Mouse (Mus musculus): ENCODE results near the gene Gm28053. TPM values are rescaled to one million over a fixed set of nuclear protein-coding genes. Genes with fewer than 3 reads are reported as not detected.

The Gm28053 gene
- polyA plus RNA-seq (2012), result not detected in 2 replicates

DNA sequence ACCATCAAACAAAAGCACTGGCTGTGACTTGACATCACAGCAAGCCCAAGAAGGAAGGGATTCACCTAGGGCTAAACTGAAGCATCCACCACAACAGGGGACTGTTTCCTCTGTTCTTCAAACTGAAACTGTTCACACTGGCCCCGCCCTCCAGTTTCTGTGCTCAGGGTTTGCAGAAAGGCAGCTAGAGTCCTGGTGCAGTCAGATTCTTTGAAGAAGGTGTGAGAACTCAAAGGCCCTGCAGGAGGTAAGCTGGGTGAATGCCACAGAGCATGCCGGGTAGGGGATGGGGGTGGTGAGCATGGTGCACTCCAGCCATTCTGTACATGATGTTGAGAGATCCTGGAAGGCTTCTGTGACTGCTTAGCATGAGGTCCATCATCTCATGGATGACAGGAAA lies at the start of gene Gm28053, which contains the start of gene Gimap7:
TSS of gene Gm28053 (plus strand) at position 153 of the 400 bp plus-strand sequence.
TSS of gene Gimap7 (plus strand) at position 167 of the 400 bp plus-strand sequence.
- Histone ChIP-seq H3K4me3 (replicated peaks) (no peak within 1 kb of the TSS), H3K27me3 (ENCODE audit: control insufficient read depth) (no peaks in the 10 kb centered on the region), H3K36me3 (ENCODE audit: control insufficient read depth) (no peaks in the 10 kb centered on the region), H3K4me1 (ENCODE audit: control insufficient read depth) (no peaks in the 10 kb centered on the region), H3K9me3 (ENCODE audit: control insufficient read depth, low read length) (no peaks in the 10 kb centered on the region)
- TF ChIP-seq GATA1 (IDR thresholded peaks at IDR 0.05; ENCODE audit: low read length), result no peak
- no peak for TF ChIP-seq TAL1 (IDR thresholded peaks at IDR 0.05; ENCODE audit: low read length)

DNA sequence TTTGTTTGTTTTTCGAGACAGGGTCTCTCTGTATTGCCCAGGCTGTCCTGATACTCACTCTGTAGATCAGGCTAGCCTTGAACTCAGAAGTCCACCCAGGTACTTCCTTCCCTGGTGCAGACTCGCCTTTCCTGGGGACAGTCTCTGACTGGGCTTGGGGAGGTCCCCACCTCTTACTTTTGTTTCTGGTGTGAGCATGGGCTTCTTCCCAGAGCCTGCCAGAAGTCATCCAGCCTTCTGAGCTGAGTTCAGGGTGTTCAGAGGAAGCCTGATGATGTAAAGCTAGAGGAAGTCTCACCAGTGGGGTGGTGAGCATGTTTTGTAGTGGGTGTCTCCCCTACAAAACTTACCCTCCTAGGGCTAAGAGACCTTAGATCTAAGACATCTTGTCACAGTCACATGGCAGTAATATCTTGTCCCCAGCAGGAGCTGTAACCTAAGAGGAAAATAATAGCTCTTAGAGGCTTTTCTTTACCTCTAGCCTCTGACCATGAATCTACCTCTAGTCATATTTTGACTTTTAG lies 48.9 kb upstream of the Gm28053 start:
- no peaks in the 10 kb centered on the region for H3K9me3 ChIP-seq (ENCODE audit: control insufficient read depth, low read length)
- H3K4me3 ChIP-seq (replicated peaks), result no peak overlapping the region
- no peaks in the 10 kb centered on the region for H3K27me3 ChIP-seq (ENCODE audit: control insufficient read depth)
- no peaks in the 10 kb centered on the region for H3K36me3 ChIP-seq (ENCODE audit: control insufficient read depth)
- no peaks in the 10 kb centered on the region for H3K4me1 ChIP-seq (ENCODE audit: control insufficient read depth)
- no peak for TF ChIP-seq TAL1 (IDR thresholded peaks at IDR 0.05; ENCODE audit: low read length)
- TF ChIP-seq GATA1 (IDR thresholded peaks at IDR 0.05; ENCODE audit: low read length), result no peak

DNA sequence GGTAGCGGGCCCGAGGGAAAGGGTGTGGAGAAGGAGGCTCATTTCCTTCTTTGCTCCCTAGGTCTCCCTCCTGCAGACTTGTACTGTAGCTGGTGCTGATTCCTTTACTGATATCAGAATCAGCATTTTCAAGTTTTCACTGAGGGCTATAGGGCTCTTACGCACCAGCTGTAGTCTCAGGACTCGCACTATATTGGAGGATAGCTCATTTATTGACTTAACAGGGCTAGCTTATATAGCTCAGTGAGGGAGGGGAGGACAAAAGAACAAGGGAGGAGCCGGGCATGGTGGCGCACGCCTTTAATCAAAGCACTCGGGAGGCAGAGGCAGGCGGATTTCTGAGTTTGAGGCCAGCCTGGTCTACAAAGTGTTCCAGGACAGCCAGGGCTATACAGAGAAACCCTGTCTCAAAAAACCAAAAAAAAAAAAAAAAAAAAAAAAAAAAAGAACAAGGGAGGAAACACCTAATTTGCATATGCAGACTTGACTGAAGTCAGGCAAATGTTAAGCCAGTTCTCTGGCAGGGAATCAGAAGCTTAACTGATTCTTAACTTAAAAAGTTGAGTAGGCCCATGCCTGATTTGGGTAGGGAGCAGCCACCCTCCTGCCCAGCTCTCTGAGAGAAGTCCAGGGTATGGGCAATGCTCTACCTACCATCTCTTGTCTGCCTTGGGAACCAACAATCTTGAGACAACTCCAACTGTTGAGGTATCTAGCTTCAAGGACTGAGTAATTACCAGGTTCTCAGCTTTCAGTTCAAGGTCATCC lies 43.9 kb upstream of the Gm28053 start:
- Histone ChIP-seq H3K4me1 (ENCODE audit: control insufficient read depth) (peaks cover 13% of the 10 kb centered on the region), H3K27me3 (ENCODE audit: control insufficient read depth) (no peaks in the 10 kb centered on the region), H3K4me3 (replicated peaks) (no peak overlapping the region), H3K36me3 (ENCODE audit: control insufficient read depth) (no peaks in the 10 kb centered on the region; the same call in 1 of the 2 replicates), H3K9me3 (ENCODE audit: control insufficient read depth, low read length) (no peaks in the 10 kb centered on the region)
- TF ChIP-seq TAL1 (IDR thresholded peaks at IDR 0.05; ENCODE audit: low read length), result no peak
- no peak for TF ChIP-seq GATA1 (IDR thresholded peaks at IDR 0.05; ENCODE audit: low read length)

DNA sequence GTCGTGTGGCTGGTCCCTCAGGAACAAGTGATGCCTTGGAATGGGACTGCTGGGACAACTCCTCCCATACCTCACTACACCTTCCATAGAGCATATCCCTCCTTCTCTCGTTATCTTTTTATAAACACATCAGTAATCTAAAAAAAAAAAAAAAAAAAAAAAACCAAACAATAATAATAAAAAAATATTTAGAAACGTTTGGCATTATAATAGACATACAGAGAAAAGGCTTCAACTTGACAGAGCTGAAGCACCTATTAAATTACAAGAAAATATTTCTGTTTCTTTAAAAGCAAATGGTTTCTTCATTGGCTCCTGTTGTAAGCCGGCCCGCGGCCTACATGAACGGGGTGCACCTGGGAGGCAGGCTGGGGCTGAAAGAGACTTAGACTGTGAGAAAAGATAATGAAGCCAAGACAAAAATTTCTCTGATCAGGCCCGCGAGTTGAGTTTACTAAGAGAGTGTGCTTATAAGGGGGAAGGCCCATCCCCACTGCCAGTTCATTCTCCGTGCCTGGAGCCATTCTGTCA lies 42.9 kb upstream of the Gm28053 start:
- no peaks in the 10 kb centered on the region; the same call in 1 of the 2 replicates for H3K36me3 ChIP-seq (ENCODE audit: control insufficient read depth)
- H3K27me3 ChIP-seq (ENCODE audit: control insufficient read depth), result no peaks in the 10 kb centered on the region
- H3K4me3 ChIP-seq (replicated peaks), result peak overlapping the region; percentile 58
- peaks cover 13% of the 10 kb centered on the region for H3K4me1 ChIP-seq (ENCODE audit: control insufficient read depth)
- TF ChIP-seq TAL1 (IDR thresholded peaks at IDR 0.05; ENCODE audit: low read length), result no peak
- TF ChIP-seq GATA1 (IDR thresholded peaks at IDR 0.05; ENCODE audit: low read length), result no peak
- H3K9me3 ChIP-seq (ENCODE audit: control insufficient read depth, low read length), result no peaks in the 10 kb centered on the region

DNA sequence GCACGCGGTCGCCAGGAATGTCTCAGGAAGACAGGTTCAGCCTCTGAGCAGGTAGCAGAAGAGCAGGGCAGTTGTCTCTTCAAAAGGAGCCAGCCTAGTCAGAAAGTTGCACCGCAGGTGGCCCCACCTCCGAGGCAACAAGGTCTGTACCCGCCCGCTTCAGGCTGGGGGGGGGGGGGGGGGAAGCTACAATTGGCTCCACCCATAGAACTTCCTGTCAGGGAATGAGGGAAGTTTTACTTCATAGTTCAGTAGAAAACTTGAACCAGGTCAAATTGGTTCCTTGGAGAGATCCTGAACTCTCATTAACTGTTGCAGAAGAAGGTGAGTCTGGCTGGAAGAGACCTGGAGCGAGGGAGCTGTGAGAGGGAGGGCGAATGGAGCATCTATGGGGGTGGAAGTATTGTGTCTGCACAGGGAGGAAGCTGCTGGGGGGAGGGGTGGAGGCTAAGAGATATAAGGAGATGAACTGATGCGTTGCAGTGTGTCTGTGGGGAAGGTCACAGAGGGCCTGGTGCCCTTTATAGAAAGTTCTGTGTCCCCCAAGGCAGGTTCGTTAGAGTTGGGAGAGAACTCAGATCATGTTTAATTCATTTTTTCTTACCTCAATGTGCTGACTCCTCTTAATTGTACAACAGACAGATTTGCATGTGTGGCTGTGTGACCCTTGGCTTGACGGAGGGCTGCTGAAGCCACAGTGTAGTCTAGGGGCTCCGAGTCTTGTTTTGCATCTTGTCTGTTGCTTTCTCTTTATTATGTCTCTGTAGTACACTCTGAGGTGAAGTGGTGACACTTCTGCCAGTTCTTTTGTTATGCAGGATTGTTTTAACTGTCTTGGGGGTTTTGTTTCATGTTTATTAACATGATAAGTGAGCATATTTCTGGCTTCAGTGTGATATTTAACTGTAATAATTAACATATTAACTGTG lies 42.2 kb upstream of the Gm28053 start, which contains the start of gene Gimap9:
TSS of gene Gimap9 (plus strand) at position 199 of the 929 bp plus-strand sequence.
- no peaks in the 10 kb centered on the region for H3K9me3 ChIP-seq (ENCODE audit: control insufficient read depth, low read length)
- peaks cover 13% of the 10 kb centered on the region for H3K4me1 ChIP-seq (ENCODE audit: control insufficient read depth)
- no peak for TF ChIP-seq TAL1 (IDR thresholded peaks at IDR 0.05; ENCODE audit: low read length)
- no peak for TF ChIP-seq GATA1 (IDR thresholded peaks at IDR 0.05; ENCODE audit: low read length)
- peak within 1 kb of the TSS; percentile 58 for H3K4me3 ChIP-seq (replicated peaks)
- H3K27me3 ChIP-seq (ENCODE audit: control insufficient read depth), result no peaks in the 10 kb centered on the region
- H3K36me3 ChIP-seq (ENCODE audit: control insufficient read depth), result no peaks in the 10 kb centered on the region; the same call in 1 of the 2 replicates

DNA sequence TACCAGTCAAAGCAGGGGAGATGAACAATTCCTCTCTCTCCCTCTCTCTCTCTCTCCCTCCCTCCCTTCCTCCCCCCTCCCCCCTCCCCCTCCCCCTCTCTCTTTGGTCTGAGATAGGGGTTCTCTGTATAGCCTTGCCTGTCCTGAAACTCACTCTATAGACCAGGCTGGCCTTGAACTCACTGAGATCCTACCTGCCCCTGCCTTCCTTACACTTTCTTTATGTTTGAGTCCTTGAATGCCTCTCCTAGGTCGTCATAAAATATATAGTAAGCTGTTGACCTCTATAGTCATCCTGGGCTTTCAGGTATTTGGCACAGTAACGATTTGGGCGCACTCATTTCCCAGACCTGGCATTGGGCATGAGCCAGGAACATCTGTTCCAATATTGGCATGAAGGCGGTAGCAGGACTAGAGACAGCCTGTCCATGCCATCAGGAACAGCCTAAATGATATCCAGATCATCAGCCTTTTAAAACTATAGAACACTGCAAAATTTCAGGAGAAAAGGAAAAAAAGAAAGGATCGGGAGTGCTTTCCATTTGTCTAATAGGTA lies 41.5 kb upstream of the Gm28053 start:
- Histone ChIP-seq H3K36me3 (ENCODE audit: control insufficient read depth) (no peaks in the 10 kb centered on the region; the same call in 1 of the 2 replicates), H3K4me3 (replicated peaks) (no peak overlapping the region), H3K4me1 (ENCODE audit: control insufficient read depth) (peaks cover 13% of the 10 kb centered on the region)

DNA sequence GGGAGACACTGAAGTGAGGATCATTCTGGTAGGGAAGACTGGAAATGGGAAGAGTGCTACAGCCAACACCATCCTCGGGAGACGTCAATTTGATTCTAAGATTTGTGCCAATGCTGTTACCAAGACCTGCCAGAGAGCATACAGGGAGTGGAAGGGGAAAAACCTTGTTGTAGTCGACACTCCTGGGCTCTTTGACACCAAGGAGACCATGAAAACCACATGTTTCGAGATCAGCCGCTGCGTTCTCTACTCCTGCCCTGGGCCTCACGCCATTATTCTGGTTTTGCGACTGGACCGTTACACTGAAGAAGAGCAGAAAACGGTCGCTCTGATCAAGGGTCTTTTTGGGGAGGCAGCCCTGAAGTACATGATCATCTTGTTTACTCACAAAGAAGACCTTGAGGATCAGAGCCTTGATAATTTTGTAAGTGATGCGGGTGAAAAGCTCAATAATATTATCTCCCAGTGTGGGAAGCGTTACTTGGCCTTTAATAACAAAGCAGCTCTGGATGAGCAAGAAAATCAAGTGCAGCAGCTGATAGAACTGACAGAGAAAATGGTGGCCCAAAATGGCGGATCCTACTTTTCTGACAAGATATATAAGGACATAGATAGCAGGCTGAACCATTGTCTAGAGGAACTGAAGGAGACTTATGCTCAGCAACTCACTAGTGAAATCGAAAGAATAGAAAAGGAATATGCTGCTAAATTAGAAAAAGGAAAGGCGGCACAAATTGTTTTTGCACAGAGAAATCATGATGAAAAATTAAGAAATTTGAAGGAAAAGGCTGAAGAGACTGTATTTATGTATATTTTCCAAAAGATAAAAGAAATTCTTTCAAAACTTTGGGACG lies 40.7 kb upstream of the Gm28053 start:
- H3K27me3 ChIP-seq (ENCODE audit: control insufficient read depth), result no peaks in the 10 kb centered on the region
- H3K4me3 ChIP-seq (replicated peaks), result no peak overlapping the region
- H3K4me1 ChIP-seq (ENCODE audit: control insufficient read depth), result peaks cover 13% of the 10 kb centered on the region
- no peaks in the 10 kb centered on the region for H3K9me3 ChIP-seq (ENCODE audit: control insufficient read depth, low read length)
- TF ChIP-seq TAL1 (IDR thresholded peaks at IDR 0.05; ENCODE audit: low read length) (no peak), GATA1 (IDR thresholded peaks at IDR 0.05; ENCODE audit: low read length) (no peak)
- no peaks in the 10 kb centered on the region; the same call in 1 of the 2 replicates for H3K36me3 ChIP-seq (ENCODE audit: control insufficient read depth)

More for the DNA sequence above, 41.5 kb upstream of the Gm28053 start:
- no peaks in the 10 kb centered on the region for H3K9me3 ChIP-seq (ENCODE audit: control insufficient read depth, low read length)
- no peaks in the 10 kb centered on the region for H3K27me3 ChIP-seq (ENCODE audit: control insufficient read depth)
- TF ChIP-seq GATA1 (IDR thresholded peaks at IDR 0.05; ENCODE audit: low read length) (no peak), TAL1 (IDR thresholded peaks at IDR 0.05; ENCODE audit: low read length) (no peak)

All from erythroblast, embryonic 14.5 days (primary cell).